Comparison of ENCODE assay signal across 20 mouse cellular contexts in the genomic region with DNA sequence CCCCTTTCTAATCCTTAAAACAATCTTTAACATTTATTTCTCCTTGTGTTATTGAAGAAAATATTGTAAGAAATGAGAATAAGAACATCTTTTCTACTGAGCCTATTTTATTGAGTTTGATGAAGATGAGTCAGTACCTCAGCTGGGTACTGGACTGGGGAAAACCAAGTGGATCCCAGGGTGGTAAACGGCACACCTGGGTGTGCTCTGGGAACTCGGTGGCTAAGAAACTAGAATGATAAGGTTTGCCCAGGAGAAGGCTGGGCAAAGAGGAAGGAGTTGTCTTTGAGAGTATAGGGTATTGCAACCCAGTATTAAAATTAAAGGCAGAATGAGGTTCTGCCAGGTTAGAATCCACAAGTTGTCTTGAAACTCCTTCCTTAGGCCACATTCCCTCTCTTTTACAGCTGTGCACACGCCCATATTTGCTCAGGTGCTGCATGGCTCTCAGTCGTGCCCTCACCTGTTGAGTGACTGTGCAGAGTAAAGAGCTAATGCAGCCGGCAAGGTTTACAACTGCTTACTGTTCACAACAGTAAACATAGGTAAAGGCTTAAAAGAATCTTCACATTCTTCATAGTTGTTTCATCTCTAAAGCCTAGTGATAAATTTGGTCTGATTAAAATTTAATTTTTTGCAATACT. TPM values are rescaled to one million over a fixed set of nuclear protein-coding genes. Genes with fewer than 3 reads are reported as not detected.
DNase-seq lines count a peak whose midpoint lies in the region; ATAC-seq lines count a peak whose summit lies in the region.
"Had no signal": no experiment of that assay in that cellular context is flagged by ENCODE, and none has a peak within 500 bp of the region (broad histone marks: within the 10 kb centered on the region; RNA-seq: fewer than 3 reads in every experiment).

No protein-coding gene starts in this region.

- no peak for ATAC-seq in lung, embryonic 15.5 days (ENCODE audit: borderline replicate concordance, extremely low read depth, low FRiP score, low TSS enrichment)
- ATAC-seq in intestine, embryonic 16.5 days = peak; percentile 87
- peak; percentile 68; the same call in 1 of the 2 replicates for ATAC-seq in stomach, embryonic 15.5 days (ENCODE audit: insufficient read depth, low FRiP score, low read depth)
- no peak for ATAC-seq in forebrain, embryonic 15.5 days (replicated peaks)
- ATAC-seq: forebrain, embryonic 16.5 days; hindbrain, embryonic 16.5 days had no signal

- peaks cover 24% of the 10 kb centered on the region for H3K36me3 ChIP-seq in lung, embryonic 15.5 days
- H3K36me3 ChIP-seq in intestine, embryonic 16.5 days (ENCODE audit: control insufficient read depth, insufficient read depth, low read length) = peaks cover 3% of the 10 kb centered on the region; the same call in 1 of the 2 replicates
- H3K36me3 ChIP-seq in stomach, embryonic 15.5 days = peaks cover 12% of the 10 kb centered on the region
- peaks cover 54% of the 10 kb centered on the region for H3K36me3 ChIP-seq in forebrain, embryonic 15.5 days

- peak overlapping the region; percentile 35; the same call in 1 of the 2 replicates for H3K27ac ChIP-seq in lung, embryonic 15.5 days
- H3K27ac ChIP-seq in intestine, embryonic 16.5 days (ENCODE audit: low read length) = no peak overlapping the region
- peak overlapping the region; percentile 52; the same call in 1 of the 2 replicates for H3K27ac ChIP-seq in stomach, embryonic 15.5 days
- no peak overlapping the region for H3K27ac ChIP-seq in forebrain, embryonic 15.5 days (replicated peaks)
- H3K27ac ChIP-seq: hindbrain, embryonic 12.5 days had no signal

- H3K4me3 ChIP-seq in lung, embryonic 15.5 days = no peak overlapping the region
- H3K4me3 ChIP-seq in intestine, embryonic 16.5 days (ENCODE audit: low read length) = no peak overlapping the region
- H3K4me3 ChIP-seq in stomach, embryonic 15.5 days (replicated peaks) = no peak overlapping the region
- no peak overlapping the region for H3K4me3 ChIP-seq in forebrain, embryonic 15.5 days
- H3K4me3 ChIP-seq: hindbrain, embryonic 12.5 days had no signal

- H3K27me3 ChIP-seq in lung, embryonic 15.5 days = no peaks in the 10 kb centered on the region
- no peaks in the 10 kb centered on the region for H3K27me3 ChIP-seq in intestine, embryonic 16.5 days (replicated peaks; ENCODE audit: control insufficient read depth, insufficient read depth, low read length)
- H3K27me3 ChIP-seq in stomach, embryonic 15.5 days (replicated peaks) = no peaks in the 10 kb centered on the region
- no peaks in the 10 kb centered on the region for H3K27me3 ChIP-seq in forebrain, embryonic 15.5 days
- H3K27me3 ChIP-seq: hindbrain, embryonic 12.5 days had no signal

- no peak overlapping the region for H3K9ac ChIP-seq in lung, embryonic 15.5 days
- H3K9ac ChIP-seq in intestine, embryonic 16.5 days (ENCODE audit: low read depth, low read length) = no peak overlapping the region
- no peak overlapping the region for H3K9ac ChIP-seq in stomach, embryonic 15.5 days
- H3K9ac ChIP-seq in forebrain, embryonic 15.5 days (replicated peaks) = no peak overlapping the region
- H3K9ac ChIP-seq: hindbrain, embryonic 12.5 days had no signal

- H3K9me3 ChIP-seq in lung, embryonic 15.5 days = no peaks in the 10 kb centered on the region
- H3K9me3 ChIP-seq in intestine, embryonic 16.5 days (ENCODE audit: control insufficient read depth, low read length) = no peaks in the 10 kb centered on the region
- H3K9me3 ChIP-seq in stomach, embryonic 15.5 days = no peaks in the 10 kb centered on the region
- H3K9me3 ChIP-seq in forebrain, embryonic 15.5 days = no peaks in the 10 kb centered on the region
- H3K9me3 ChIP-seq: hindbrain, embryonic 12.5 days had no signal

- no peaks in the 10 kb centered on the region for H3K4me1 ChIP-seq in lung, embryonic 15.5 days
- H3K4me1 ChIP-seq in intestine, embryonic 16.5 days (ENCODE audit: control insufficient read depth, insufficient read depth, low read length) = no peaks in the 10 kb centered on the region
- H3K4me1 ChIP-seq in stomach, embryonic 15.5 days = no peaks in the 10 kb centered on the region
- no peaks in the 10 kb centered on the region for H3K4me1 ChIP-seq in forebrain, embryonic 15.5 days
- H3K4me1 ChIP-seq: hindbrain, embryonic 12.5 days had no signal

- 58% methylated on average over 5 of the region's 5 CpGs for WGBS in lung, embryonic 15.5 days
- 67% methylated on average over 5 of the region's 5 CpGs for WGBS in intestine, embryonic 16.5 days
- WGBS in stomach, embryonic 15.5 days = 58% methylated on average over 5 of the region's 5 CpGs
- 89% methylated on average over 5 of the region's 5 CpGs for WGBS in forebrain, embryonic 15.5 days

- no peak overlapping the region for H3K4me2 ChIP-seq in lung, embryonic 15.5 days
- no peak overlapping the region for H3K4me2 ChIP-seq in intestine, embryonic 16.5 days (ENCODE audit: low read depth, low read length)
- H3K4me2 ChIP-seq in stomach, embryonic 15.5 days = no peak overlapping the region
- no peak overlapping the region for H3K4me2 ChIP-seq in forebrain, embryonic 15.5 days (replicated peaks)
- H3K4me2 ChIP-seq: hindbrain, embryonic 12.5 days had no signal

- no peak for DNase-seq in lung, postnatal 14 days
- no peak for DNase-seq in layer of hippocampus, postnatal 10 days (ENCODE audit: low spot score in 2 of 2)
- DNase-seq: adrenal gland, adult 2 months; adrenal gland, postnatal 36 days; cerebellum, adult 2 months; cerebellum, postnatal 10 days; gastrocnemius, postnatal 14 days; heart, postnatal 10 days; heart, postnatal 4 days had no signal

RNA-seq across cellular contexts. Expression of a gene that starts 18.2 kb away (rescaled TPM):
- 5.9 and 6.2 TPM in 2 replicates for polyA plus RNA-seq in lung, embryonic 15.5 days (2015; fragmentation: Nextera tagmentation; extraction: Ambion mirVana)
- polyA plus RNA-seq in intestine, embryonic 16.5 days (2015; fragmentation: Nextera tagmentation; extraction: Ambion mirVana) = 5.5 and 5.6 TPM in 2 replicates
- polyA plus RNA-seq in stomach, embryonic 15.5 days (2015; fragmentation: Nextera tagmentation; extraction: Ambion mirVana) = 5.4 and 6.2 TPM in 2 replicates
- 10 to 100 TPM; 12.6 to 14.9 TPM for total RNA-seq in layer of hippocampus, postnatal 10 days (2021)
- 7.4 and 7.7 TPM in 2 replicates for polyA plus RNA-seq in forebrain, embryonic 15.5 days (2015; fragmentation: Nextera tagmentation; extraction: Ambion mirVana)

RNA-seq across cellular contexts. Expression of a gene that starts 20.3 kb away (rescaled TPM):
- 0.38 and 1.1 TPM in 2 replicates for polyA plus RNA-seq in lung, embryonic 15.5 days (2015; fragmentation: Nextera tagmentation; extraction: Ambion mirVana)
- 0.23 TPM in 1 of 2 replicates, not detected in the other for polyA plus RNA-seq in intestine, embryonic 16.5 days (2015; fragmentation: Nextera tagmentation; extraction: Ambion mirVana)
- polyA plus RNA-seq in stomach, embryonic 15.5 days (2015; fragmentation: Nextera tagmentation; extraction: Ambion mirVana) = 0.28 and 0.30 TPM in 2 replicates
- total RNA-seq in layer of hippocampus, postnatal 10 days (2021) = not detected
- polyA plus RNA-seq in forebrain, embryonic 15.5 days (2015; fragmentation: Nextera tagmentation; extraction: Ambion mirVana) = 0.45 and 0.50 TPM in 2 replicates
- total RNA-seq: adrenal gland, adult 2 months; adrenal gland, postnatal 36 days; gastrocnemius, adult 18-20 months; gastrocnemius, postnatal 14 days; heart, postnatal 10 days; heart, postnatal 4 days had no signal
- polyA plus RNA-seq: adrenal gland, adult 2 months; cerebellum, adult 2 months; frontal cortex, adult 2 months; gonadal fat pad, adult 2 months; heart, embryonic 14.5 days had no signal

RNA-seq across cellular contexts. Expression of a gene that starts 42.3 kb away (rescaled TPM):
- polyA plus RNA-seq in lung, embryonic 15.5 days (2015; fragmentation: Nextera tagmentation; extraction: Ambion mirVana) = 65.6 and 67.1 TPM in 2 replicates
- 41.3 and 41.5 TPM in 2 replicates for polyA plus RNA-seq in intestine, embryonic 16.5 days (2015; fragmentation: Nextera tagmentation; extraction: Ambion mirVana)
- 54.9 and 56.1 TPM in 2 replicates for polyA plus RNA-seq in stomach, embryonic 15.5 days (2015; fragmentation: Nextera tagmentation; extraction: Ambion mirVana)
- total RNA-seq in layer of hippocampus, postnatal 10 days (2021) = 100 to 1,000 TPM; 166 to 178 TPM
- polyA plus RNA-seq in forebrain, embryonic 15.5 days (2015; fragmentation: Nextera tagmentation; extraction: Ambion mirVana) = 103 and 115 TPM in 2 replicates

Comparison
In these comparisons a context has a peak if more than half of its experiments do, and no peak if none do; other contexts are left out.
1. ATAC-seq: peak in intestine, embryonic 16.5 days (single experiment) and stomach, embryonic 15.5 days (single experiment); none in lung, embryonic 15.5 days (single experiment) and forebrain, embryonic 15.5 days (single experiment).
2. H3K27ac ChIP-seq: peak in lung, embryonic 15.5 days (single experiment) and stomach, embryonic 15.5 days (single experiment); none in intestine, embryonic 16.5 days (single experiment) and forebrain, embryonic 15.5 days (single experiment).